Mouse (Mus musculus) ovary, postnatal 10 days (tissue): ENCODE results near the gene Wdr72.

Source experiments
- DNase-seq: peaks from one replicate; pipeline ENCODE4 v3.0.0; 2022; ENCODE audit warnings: low spot score

Wdr72 gene

DNA sequence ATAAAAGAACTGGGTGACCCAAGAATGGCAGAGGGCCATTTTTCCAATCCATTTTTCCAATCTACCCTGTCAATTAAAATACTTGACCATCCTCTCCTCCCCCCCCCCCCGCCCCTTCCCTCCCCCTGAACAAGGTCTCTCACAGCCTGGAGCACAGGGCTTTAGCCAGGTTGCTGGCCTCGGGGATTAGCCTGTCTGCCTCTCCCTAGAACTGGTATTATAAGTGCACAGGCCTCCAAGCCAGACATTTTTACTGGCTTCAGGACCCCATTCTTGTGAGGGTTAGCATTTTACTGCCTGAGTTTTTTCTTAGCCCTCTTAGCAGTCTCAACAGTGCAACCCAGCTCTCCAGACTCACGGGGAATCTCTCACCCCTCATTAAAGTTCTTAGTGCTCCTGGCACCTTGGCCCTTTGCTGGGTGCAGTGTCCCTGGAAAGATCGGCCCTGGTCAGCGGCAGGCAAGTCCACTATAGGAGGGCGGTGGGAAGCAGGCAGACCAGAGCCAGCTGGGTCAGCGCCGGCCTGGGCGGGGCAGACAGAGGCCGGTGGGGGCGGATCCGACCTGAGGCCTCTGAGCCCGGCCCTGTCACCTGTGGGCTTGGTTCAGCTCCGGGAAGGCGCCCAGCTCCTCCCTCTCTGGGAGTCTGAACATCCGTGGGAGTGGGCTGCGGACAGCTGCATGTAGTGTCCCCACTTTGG, at the start of gene Wdr72:
Wdr72 (plus strand) TSS at position 596 of the 700 bp plus-strand sequence.
- peak; percentile 9 for DNase-seq

DNA sequence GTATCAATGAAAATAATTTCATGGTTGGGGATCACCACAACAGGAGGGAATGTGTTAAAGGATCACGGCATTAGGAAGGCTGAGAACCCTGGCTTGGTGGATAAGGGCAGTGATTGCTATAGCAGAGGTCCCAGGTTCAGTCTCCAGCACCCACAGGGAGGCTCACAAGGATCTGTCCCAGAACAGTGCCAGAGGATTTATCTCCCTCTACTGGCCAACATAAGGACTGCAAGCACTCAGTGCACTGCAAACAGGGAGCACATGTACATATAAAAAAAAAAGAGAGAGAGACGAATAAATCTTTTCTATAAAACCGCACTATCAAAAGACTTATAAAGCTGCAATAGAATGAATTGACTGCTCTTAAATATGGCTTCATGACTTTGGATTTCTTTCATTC, 43.9 kb upstream of the Wdr72 start:
- no peak for DNase-seq

DNA sequence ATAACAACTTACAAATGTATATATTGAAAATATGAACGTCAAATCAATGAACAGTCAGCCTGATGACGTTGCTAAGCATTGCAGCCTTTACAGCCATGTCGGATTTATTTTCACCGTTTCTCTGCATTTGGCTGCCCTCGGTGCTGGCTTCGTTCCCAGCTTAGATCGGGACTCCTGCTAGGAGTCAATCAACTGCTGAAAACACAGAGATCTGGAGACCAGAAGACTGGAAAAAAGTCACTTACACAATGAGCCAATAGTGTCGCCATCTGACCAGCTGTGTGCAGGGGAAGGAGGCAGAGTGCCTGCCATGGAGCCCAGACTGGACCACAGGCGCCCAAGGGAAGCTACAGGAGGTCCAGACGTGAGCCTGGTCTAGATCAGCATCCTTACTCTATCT, 43.4 kb upstream of the Wdr72 start:
- no peak for DNase-seq

DNA sequence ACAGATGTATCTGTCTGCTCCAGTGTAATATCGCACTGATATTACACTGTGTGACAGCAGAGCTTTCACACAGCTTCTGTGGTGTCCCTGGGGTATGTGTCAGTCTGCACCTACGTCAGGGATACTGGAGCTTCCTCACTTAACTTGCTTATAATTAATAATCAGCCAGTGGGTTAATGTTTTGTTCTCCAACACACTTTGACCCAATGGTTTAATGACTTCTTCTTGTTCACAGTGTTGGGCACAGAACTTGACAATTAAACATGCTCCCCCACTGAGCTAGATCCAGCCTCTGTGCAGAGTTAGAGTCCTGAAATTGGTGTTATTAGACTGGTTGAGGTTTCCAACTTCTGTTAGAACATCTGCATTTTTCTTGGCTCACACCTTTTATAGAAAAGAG, 34.2 kb upstream of the Wdr72 start:
- no peak for DNase-seq

DNA sequence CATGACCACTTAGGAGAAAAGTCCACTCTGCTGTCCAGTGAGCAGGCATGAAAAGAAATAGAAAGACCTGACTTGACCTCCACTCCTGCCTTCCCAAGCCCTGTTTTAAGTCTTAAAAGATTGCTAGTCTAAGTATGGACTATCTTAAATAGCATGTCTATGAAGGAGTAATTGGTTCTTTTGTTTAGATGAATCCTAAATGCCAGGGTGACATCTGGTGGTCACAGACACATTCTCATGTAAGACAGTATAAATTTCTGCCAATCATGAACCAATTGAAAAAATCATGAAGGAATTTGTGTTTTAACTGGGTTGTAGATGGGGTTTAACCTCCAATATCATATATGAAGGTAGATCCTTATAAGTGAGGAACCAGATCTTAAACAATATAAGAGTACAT, 31.7 kb upstream of the Wdr72 start:
- DNase-seq, result no peak

DNA sequence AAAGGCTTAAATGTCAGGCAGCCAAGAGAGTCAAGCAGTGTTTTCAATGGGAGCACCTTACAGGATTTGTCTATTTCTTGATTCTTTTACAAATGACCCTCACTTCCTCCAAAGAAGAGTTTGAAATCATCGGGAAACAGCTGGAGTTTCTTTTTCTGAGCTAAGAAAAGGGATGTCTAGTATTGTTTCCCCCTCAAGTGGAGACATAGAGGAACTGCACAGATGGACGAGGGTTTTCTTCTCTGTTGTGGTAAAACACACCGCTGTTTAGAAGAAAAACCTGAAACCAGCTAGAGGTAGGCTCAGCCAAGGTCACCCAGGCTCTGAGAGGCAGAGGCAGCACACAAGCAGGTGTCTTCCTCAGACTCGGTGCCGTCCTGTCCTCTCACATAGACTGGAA, 29.9 kb upstream of the Wdr72 start:
- no peak for DNase-seq

DNA sequence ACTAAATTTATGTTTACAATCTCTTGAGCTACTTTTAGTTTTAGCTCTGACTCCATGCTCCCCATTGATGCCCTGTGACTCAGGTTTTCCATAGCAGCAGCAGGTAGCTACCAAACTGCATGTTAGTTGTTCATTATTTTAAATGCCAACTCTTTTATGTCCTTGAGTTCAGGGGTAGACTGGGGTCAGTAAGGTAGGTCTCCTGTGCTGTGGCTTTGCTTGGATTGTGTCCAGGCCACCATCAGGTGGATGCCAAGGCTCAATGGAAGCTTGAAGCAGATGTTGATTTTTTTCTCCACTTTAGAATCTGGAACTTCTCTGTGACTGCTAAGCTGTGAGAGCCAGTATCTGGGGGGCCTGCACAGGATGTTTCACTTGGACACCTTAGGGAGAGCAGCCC, 8.6 kb upstream of the Wdr72 start:
- no peak for DNase-seq

DNA sequence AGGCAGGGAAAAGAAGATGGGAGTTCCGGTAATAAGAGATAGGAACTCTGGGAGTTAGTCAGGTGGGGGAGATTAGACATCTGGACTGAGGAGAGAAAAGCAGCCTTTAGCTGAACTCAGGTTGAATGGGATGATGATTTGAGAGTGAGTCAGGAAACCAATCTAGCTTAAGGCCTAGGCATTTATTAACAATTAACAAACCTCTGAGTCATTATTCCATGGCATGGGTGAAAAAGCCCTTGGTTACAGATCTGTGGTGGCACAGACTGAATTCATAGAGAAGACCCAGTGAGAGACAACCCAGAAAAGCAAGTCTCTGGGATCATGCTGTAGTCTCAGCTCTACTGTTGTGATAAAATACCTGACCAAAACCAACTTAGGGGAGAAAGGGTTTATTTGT, 7.5 kb upstream of the Wdr72 start:
- DNase-seq, result no peak

DNA sequence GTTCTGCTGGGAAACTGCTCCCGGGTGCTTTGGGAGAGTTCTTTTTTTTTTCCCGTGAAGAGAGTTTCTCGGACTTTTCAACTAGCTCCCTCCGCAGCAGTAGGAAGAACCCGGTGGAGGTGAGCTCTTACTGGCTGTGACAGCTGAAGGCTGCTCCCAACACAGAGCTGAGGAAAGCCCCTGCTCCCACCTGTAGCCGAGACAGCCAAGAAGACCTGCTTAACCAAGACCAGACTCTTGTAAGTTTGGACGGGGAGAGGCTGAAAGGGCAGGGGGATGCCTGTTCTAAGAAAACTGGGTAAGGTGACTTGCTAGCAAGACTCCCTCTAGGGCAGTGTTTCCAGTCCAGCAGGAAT, 283 bp downstream of the Wdr72 start:
- no peak for DNase-seq

DNA sequence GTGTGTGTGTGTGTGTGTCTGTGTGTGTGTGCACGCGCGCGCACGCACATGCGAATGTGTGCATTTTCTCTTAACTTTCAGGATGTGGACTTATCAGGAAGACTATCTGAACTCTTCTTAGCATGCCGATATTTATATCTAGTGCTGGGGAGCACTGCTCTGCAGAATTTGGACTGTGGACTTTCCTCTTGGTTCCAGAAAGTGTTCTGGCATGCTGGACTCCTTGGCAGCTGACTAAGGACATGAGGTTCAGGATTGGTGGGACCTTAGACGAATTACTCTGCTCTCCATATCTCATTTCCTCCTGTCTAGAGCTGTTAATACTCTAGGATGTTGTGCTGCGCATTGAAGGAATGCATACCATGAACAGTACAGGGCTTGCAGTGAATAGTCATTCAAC, 2.4 kb downstream of the Wdr72 start:
- DNase-seq, result no peak

DNA sequence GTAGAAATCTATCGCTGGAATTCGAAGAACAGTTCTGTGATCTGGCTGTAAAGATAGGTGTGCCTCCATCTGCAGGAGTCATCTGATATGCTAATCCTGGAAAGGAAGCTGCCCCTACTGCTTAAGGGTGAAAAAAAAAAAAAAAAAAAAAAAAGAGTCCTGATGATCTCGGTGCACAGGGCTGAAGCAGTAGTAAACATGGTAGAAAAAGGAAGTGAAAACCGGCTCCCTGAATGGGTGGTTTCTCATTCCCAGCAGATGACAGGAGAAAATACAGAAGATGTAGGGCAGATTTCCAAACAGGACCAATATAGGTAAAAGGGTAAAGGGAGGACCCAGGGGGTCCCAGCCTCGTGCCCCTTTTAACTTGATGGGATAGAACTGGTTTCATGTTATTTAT, 16.1 kb downstream of the Wdr72 start:
- no peak for DNase-seq

DNA sequence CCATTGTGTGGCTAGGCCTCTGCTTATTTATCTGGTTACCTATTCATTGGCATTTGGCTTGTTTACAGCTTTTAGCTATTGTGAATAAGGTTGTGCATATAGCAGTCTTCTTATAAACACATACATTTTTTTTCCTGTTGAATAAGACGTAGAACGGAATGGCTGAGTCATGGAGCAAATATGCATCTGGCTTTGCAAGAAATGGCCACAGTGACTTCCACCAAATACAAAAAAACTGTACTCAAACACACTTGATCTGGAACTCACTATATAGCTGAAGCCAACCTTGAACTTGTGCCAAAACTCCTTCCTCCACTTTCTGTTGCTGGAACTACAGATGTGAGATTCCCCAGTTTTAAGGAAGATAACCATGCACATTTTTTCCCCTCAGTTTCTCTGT, 23.9 kb downstream of the Wdr72 start:
- no peak for DNase-seq

DNA sequence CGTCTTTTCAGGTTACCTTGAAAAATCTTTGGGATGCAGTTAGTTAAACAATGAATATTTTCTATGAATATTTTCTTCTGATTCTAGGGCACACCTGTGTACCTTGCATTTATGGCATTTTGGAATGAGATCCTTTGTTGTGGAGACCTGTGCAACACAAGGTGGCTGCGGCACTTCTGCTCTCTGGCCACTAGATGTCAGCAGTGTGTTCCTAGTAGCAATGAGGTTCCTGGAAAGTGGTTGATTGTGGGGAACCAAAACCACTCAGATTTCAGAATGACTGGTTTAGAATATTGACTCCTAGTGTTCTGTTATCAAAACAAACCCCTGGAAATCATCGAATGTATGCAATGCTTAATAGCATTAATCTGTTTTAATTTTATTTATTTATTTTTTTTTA, 31.7 kb downstream of the Wdr72 start:
- peak; percentile 21 for DNase-seq

DNA sequence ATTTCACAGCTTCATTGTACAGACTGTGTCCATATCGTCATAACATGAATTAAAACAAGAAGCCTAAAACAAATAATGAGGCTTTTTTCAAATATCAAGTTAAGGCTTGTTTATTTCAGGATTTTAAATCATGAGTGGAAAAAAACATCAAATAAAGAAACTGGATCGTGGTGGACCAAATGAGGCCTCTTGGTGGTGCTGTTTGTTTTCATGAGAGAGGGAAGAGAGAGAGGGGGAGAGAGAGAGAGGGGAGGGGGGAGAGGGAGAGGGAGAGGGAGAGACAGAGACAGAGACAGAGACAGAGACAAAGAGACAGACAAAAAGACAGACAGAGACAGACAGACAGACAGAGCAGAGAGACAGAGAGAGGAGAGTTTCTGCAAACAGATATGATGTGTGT, 32.5 kb downstream of the Wdr72 start:
- no peak for DNase-seq

DNA sequence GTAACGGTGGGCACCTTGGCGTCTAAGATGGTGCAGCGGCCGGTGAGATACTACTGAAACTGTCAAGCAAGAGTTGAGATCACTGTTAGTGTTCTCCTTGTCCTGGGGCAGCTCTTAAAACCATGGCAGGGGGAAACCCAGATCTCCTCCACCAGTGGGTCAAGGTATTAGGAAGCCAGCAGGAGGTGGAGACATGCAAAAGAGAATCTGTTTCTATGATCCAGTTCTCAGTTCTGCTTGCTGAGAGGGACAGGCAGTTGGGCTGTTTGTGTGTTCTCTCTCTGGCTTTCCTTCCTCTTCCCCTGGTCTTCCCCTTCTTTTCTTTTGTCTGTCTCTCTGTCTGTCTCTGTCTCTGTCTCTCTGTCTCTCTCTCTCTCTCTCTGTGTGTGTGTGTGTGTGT, 35.0 kb downstream of the Wdr72 start:
- DNase-seq, result no peak

DNA sequence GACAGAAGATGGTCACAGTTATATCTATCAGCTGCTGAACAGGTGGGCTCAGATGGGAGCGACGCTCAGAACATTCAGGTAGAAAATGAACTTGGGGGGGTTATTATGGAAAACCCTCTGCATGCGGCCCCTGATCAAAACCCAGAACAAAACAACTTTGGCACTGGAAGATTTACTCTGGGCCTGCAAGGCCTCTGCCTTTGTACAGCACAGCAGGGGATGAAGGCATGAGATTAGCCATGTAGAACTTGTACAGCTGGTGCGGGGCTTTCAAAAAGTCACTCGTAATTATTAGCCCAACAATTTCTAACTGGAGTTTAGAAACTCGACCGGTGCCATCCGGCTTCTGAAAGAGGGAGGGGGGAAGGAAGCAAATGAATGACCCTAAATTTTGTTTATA, 38.1 kb downstream of the Wdr72 start:
- no peak for DNase-seq

DNA sequence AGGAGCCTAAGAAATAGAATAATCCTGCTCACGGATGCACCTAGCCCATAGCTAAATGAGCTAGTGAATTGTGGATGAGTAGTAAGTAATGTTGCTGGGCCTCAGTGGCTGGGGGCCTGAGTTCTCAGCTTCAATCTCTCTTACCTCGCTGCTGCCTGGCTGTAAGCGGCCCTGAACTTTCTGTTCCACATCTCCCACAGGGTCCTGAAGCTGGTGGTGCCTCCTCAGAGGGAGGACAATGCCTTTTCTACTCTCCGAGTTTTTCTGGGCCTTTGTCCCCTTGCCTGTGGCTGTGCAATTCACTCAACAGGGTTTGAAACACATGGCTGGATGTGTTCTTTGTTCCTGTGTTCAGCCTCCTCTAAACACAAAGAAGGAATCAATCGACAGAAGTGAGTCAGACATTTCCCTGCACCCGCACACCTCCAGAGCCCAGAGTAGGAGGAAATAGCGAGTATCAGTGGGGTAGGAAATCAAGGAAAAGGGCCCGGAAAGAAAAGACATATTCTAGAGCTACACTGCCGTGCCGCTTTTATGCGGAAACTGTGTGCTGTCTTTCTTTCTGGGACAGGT, 50.3 kb downstream of the Wdr72 start:
- no peak for DNase-seq

DNA sequence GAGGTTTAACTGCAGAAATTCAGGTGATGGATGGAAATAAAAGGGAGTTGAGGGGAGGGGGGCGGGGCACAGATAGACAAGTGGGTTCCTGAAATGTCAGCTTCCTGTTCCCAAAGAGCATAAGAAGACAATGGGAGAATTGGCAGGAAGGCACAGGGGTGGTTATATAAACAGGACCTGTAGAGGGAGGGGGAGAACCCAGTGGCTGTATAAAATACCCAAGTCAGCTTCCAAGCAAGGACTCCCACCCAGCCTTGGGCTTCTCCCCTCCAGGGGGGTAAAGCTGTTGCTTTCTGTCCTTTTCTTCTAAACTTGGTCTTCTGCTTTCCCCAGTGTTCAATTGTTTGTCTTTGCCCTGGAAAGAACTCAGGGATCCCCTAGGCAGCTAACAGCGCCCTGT, 55.5 kb downstream of the Wdr72 start:
- no peak for DNase-seq

DNA sequence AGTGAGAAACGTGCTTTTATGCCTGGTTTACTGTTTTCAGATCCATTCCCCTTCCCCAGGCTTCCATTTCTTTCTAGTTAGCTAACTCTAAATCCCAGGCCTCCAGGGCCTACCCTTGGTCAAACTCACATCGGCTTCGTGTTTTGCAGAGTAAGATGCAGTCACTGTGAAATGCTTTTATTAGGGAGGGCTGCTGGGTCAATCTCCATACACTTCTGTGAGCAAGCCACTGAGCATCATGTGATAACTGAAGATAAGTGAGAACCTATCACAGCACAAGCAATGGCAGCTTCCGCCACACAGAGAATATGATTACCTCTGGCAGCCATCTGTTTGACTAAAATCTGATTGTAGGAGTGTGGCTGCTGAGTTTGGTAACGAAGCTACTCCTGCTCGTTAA, 59.7 kb downstream of the Wdr72 start:
- DNase-seq, result no peak

DNA sequence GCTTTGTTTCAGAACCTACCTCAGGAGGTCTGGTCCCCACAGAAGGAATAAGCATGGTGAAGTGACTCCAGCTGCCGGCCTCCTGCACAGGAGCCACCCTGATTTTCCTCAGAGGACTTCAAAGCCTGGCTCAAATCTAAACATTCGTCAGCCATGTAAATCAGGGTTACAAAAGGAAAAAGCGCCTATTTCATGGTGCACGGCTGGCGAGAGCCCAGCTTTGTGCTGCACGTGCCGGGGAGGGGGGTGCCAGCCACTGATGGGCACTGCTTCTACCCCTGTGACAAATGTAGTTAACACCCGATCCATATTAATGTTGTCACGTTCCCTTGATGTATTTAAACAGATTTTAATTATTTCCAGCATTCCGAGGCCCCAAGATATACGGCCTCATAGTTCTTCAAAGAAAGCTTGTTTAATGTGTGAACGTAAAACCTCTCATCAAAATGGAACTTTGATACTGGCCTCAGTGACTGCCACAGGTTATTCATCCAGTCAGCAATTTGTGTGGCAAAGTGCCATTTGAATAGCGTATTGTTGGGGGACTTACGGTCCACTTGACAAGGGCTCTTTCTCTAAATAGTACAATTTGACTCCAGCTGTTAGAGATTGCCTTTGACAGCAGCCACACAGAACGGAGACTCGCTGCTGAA, 76.7 kb downstream of the Wdr72 start:
- DNase-seq, result no peak

DNA sequence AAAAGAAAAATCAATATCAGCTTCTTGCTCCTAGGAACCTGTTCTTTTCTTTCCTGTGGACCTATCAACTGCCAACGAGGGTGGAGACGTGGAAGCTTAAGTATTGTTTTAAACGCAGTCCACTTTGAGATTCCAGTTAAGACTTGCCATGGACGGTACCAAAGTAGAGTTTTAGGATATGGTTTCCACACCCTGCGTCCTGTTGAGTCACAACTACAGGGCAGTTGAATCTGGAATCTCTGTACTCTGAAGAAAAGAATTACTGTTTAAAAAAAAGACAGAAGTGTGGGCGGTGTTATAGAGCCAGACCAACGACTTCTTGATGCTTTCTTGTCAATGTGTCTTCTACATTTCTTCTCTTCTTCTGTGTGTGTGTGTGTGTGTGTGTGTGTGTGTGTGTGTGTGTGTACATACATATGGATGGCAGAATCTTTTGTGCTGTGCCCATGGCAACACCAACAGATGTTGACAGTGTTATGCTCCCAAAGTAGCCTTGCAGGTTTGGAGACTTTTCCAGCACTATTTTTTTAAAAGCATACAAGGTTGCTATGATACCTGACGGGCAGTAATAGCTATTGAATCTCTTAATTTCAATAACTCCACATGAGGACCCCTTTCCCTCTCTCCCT, 77.4 kb downstream of the Wdr72 start:
- DNase-seq, result no peak

DNA sequence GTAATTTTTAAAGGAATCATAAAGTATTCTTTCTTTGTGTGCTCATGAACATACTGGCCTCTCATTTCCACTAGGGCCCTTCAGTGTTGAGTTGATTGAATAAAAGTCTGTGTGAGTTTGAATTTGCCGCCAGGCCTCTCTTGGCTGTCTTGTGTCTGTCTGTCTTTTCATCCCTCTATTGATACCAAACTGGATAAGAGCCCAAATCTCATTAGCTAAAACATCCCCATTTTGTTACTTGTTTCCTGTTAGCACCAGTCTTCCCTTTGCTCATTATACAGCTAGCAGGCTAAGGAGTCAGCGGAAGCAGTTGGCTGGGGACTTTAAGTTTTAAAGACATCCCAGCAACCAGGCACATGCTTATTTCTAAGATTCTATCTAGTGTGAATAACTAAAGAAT, 84.7 kb downstream of the Wdr72 start:
- no peak for DNase-seq

DNA sequence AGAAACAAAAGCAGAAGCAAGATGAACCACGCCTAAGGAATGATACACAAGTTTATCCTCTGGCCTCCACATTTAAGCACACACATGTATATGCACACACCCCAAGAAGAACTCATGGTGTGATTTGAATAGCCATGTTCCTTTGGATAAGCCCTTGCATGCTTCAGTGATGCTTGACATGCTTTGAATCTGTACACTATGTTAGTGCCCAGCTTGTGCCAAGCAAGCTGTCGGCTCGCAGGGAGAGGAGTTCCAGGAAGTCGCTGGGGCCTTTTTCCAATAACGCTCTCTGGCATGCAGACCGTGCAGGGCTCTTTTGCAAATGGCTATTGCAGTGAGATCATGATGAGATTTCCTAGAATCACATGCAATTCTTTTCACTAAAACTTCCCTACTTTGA, 118.1 kb downstream of the Wdr72 start:
- DNase-seq, result no peak

DNA sequence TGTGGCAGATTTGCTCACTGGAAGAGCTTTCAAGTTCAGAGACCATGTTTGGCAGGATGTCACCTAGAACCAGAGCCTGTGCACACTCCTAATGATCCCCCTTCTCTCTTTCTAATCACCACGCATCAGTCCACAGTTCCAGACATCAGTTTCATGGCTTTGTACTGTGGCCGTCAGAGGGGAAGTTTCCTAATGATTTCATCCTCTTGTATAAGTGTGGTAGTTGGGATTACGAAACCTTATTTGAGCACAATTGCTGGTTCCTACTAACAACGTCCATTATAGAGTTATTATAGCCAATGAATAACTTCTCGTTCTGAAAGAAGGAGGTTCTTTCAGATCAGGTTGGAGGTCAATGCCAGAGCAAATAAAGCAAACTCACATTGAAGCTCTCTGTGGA, 131.1 kb downstream of the Wdr72 start:
- DNase-seq, result no peak
